Mouse (Mus musculus) cerebellum, adult 11-12 months (tissue): ENCODE results near the gene Mvb12a.
A peak's percentile ranks its signal among the peaks of the same experiment; 100 is the strongest.
"Not testable (repeated sequence)": the region's sequence is repeated elsewhere in the genome, so short reads cannot be mapped to it uniquely, and the experiment has no call there.

Experiments used
- DNase-seq: peaks from one replicate; pipeline ENCODE4 v3.0.0; 2022

Mvb12a gene

GRCm38 (mm10) chr8:71542632-71543343 is at the start of gene Mvb12a:
Gene Mvb12a (plus strand): TSS chr8:71542922.
- DNase-seq: peak; percentile 99

- DNase-seq: peak; percentile 80
These were observed 47.7 kb upstream of the Mvb12a start for GRCm38 (mm10) chr8:71495039-71495438.

- peak; percentile 52 for DNase-seq
These were observed 46.9 kb upstream of the Mvb12a start for GRCm38 (mm10) chr8:71495811-71496210.

GRCm38 (mm10) chr8:71496481-71496880 is 46.2 kb upstream of the Mvb12a start:
- peak; percentile 76 for DNase-seq

GRCm38 (mm10) chr8:71497077-71497645 is 45.6 kb upstream of the Mvb12a start:
- peak; percentile 47 for DNase-seq

- DNase-seq: peak; percentile 46
These were observed 44.7 kb upstream of the Mvb12a start for GRCm38 (mm10) chr8:71497881-71498501.

- DNase-seq: peak; percentile 23
These were observed 43.7 kb upstream of the Mvb12a start for GRCm38 (mm10) chr8:71498816-71499690.

- no peak for DNase-seq
These were observed 38.4 kb upstream of the Mvb12a start for GRCm38 (mm10) chr8:71504349-71504748.

- DNase-seq: no peak
These were observed 37.4 kb upstream of the Mvb12a start for GRCm38 (mm10) chr8:71505326-71505725.

GRCm38 (mm10) chr8:71505979-71506378 is 36.7 kb upstream of the Mvb12a start:
- DNase-seq: peak; percentile 77

- DNase-seq: peak; percentile 86
These were observed 35.1 kb upstream of the Mvb12a start for GRCm38 (mm10) chr8:71507589-71508104.

GRCm38 (mm10) chr8:71509316-71509715 is 33.4 kb upstream of the Mvb12a start:
- DNase-seq: no peak

- no peak for DNase-seq
These were observed 31.1 kb upstream of the Mvb12a start, which contains the start of gene Plvap for GRCm38 (mm10) chr8:71511644-71512043. Gene Plvap (minus strand): TSS chr8:71511752.

- DNase-seq: no peak
These were observed 29.5 kb upstream of the Mvb12a start for GRCm38 (mm10) chr8:71513018-71513754.

- no peak for DNase-seq
These were observed 27.7 kb upstream of the Mvb12a start for GRCm38 (mm10) chr8:71515043-71515442.

- DNase-seq: no peak
These were observed 25.9 kb upstream of the Mvb12a start for GRCm38 (mm10) chr8:71516786-71517185.

- not testable (repeated sequence) for DNase-seq
These were observed 23.5 kb upstream of the Mvb12a start for GRCm38 (mm10) chr8:71519037-71519825.

GRCm38 (mm10) chr8:71521634-71522033 is 21.1 kb upstream of the Mvb12a start:
- DNase-seq: peak; percentile 88

GRCm38 (mm10) chr8:71525226-71526050 is 17.3 kb upstream of the Mvb12a start, which contains the start of gene Ccdc194:
Gene Ccdc194 (minus strand): TSS chr8:71525711.
- no peak for DNase-seq

- no peak for DNase-seq
These were observed 16.4 kb upstream of the Mvb12a start for GRCm38 (mm10) chr8:71526272-71526671.
